15 mouse cellular contexts compared by ENCODE assay signal in the genomic region with DNA sequence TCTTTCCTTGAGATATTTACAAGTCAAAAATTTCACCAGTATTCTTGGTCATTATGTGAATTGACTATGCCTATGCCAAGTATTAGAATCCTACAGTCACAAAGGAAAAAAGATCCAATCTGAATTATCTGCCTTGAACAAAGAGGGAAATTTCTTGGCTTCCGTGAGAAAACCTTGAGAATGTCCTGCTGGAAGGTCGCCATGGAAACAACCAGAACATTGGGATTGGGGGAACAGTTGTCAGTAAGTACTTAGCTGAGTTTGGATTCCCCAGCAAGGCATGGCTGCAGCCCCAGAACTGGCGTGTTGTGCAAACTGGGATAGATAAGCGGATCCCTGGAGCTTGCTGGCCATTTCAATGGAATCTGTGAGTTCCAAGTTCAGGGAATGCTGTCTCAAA.
"Had no signal": no experiment of that assay in that cellular context is flagged by ENCODE, and none has a peak within 500 bp of the region (broad histone marks: within the 10 kb centered on the region; RNA-seq: fewer than 3 reads in every experiment).

No protein-coding gene starts in this region.

- H3K9me3 ChIP-seq: limb, embryonic 12.5 days; liver, embryonic 15.5 days; stomach, embryonic 15.5 days had no signal

- H3K4me1 ChIP-seq: limb, embryonic 12.5 days; liver, embryonic 15.5 days; stomach, embryonic 15.5 days had no signal

- DNase-seq: kidney, adult 9 months; kidney, postnatal 4 days; liver; lung, adult 2 months; lung, postnatal 36 days; right cerebral cortex, postnatal 14 days; thymus, adult 2 months; thymus, postnatal 25 days had no signal

- H3K4me3 ChIP-seq: layer of hippocampus, adult 2 months; limb, embryonic 12.5 days; liver, embryonic 15.5 days; stomach, embryonic 15.5 days had no signal

- H3K27ac ChIP-seq: kidney, postnatal 0 days; layer of hippocampus, adult 2 months; limb, embryonic 12.5 days; liver, embryonic 15.5 days; stomach, embryonic 15.5 days had no signal

- H3K4me2 ChIP-seq: limb, embryonic 12.5 days; liver, embryonic 15.5 days; stomach, embryonic 15.5 days had no signal

- H3K9ac ChIP-seq: limb, embryonic 12.5 days; liver, embryonic 15.5 days; stomach, embryonic 15.5 days had no signal

- ATAC-seq: lung, postnatal 0 days; midbrain, embryonic 16.5 days had no signal

- H3K27me3 ChIP-seq: limb, embryonic 12.5 days; liver, embryonic 15.5 days; stomach, embryonic 15.5 days had no signal

- H3K36me3 ChIP-seq: limb, embryonic 12.5 days; liver, embryonic 15.5 days; stomach, embryonic 15.5 days had no signal
